Mouse (Mus musculus): Measurements from ENCODE around the gene Hnrnpd. TPM values are rescaled to one million over a fixed set of nuclear protein-coding genes. Genes with fewer than 3 reads are reported as not detected.

The Hnrnpd gene
- polyA plus RNA-seq, 1 experiment from 2014 or later: 94.3 TPM

DNA sequence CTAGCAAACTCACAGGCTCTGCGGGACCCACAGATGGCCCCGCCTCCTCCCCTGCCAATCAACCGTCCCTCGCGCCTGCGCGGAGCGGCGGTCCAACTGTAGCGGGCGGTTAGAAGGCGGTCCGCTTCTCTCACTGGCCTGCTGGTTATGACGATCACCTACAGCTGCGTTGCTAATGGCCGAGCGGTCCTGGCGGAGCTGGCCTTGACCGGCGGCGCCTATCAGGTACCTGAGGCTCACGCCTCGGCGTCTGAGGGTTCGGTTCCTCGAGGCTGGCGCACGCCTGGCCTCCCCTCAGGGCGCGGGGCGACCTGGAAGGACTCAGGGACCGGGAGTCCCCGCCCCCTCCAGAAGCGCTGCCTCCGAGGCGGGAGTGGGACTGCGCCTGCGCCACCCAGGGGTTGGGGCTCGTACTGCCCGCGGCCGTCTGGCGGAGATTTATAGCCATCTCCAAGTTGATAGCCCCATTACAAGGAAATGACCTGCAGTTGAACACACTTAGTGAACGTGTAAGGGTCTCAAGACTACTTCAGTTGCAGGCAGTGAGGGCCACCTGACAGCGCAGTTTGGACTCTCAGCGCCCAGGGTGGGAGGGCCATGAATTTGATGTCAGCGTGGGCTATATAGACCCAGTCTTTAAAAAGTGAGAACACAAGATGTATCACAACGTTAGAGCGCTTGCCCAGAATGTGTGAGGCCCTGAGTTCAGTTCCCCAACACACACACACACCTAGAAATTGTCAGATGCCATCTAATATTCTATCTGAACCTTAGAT is 72.4 kb downstream of the Hnrnpd start, which contains the start of gene Vamp9:
Vamp9 (plus strand) TSS at position 74 of the 776 bp plus-strand sequence.
- 5% methylated on average over 49 of the region's 49 CpGs for WGBS
- 0 out of 2 replicates have a peak, but pooled peaks cover 3% of the 10 kb centered on the region for H3K4me1 ChIP-seq (replicated peaks)
- H3K4me3 ChIP-seq: peak within 1 kb of the TSS; percentile 66
- H3K36me3 ChIP-seq: no peaks in the 10 kb centered on the region
- peak within 1 kb of the TSS; percentile 97 for H3K27ac ChIP-seq
- H3K9ac ChIP-seq: peak within 1 kb of the TSS; percentile 74
- no peaks in the 10 kb centered on the region for H3K27me3 ChIP-seq
- H3K9me3 ChIP-seq (replicated peaks): no peaks in the 10 kb centered on the region
- peak; percentile 99 for ATAC-seq (replicated peaks; ENCODE audit: insufficient number of reproducible peaks, insufficient read depth, low FRiP score, low read depth)
- H3K4me2 ChIP-seq: peak within 1 kb of the TSS; percentile 69

Other genes with a start within 250 kb of the Hnrnpd start
- 33.1 and 33.4 TPM in 2 replicates for gene Rasgef1b, start 249.9 kb downstream of the Hnrnpd start, polyA plus RNA-seq (2015; fragmentation: Nextera tagmentation; extraction: Ambion mirVana)
- 0.59 and 1.3 TPM in 2 replicates for gene Vamp9, start 72.7 kb downstream of the Hnrnpd start, polyA plus RNA-seq (2015; fragmentation: Nextera tagmentation; extraction: Ambion mirVana)
- 0.52 and 0.84 TPM in 2 replicates for gene 4930524J08Rik, start 123 bp upstream of the Hnrnpd start, polyA plus RNA-seq (2015; fragmentation: Nextera tagmentation; extraction: Ambion mirVana)
- 77.5 and 93.8 TPM in 2 replicates for gene Hnrnpdl, start 60.7 kb upstream of the Hnrnpd start, polyA plus RNA-seq (2015; fragmentation: Nextera tagmentation; extraction: Ambion mirVana)
- 22.7 and 28.7 TPM in 2 replicates for gene Enoph1, start 61.0 kb upstream of the Hnrnpd start, polyA plus RNA-seq (2015; fragmentation: Nextera tagmentation; extraction: Ambion mirVana)
- 2.0 and 2.2 TPM in 2 replicates for gene Tmem150c, start 180.9 kb upstream of the Hnrnpd start, polyA plus RNA-seq (2015; fragmentation: Nextera tagmentation; extraction: Ambion mirVana)

Data from heart, embryonic 15.5 days (tissue).